Mouse (Mus musculus): ENCODE data around the gene Adamts13.

The Adamts13 gene

GRCm38 (mm10) chr2:26956811-26957487 is 16.3 kb upstream of the Adamts13 start:
- Histone ChIP-seq H3K27me3 (ENCODE audit: control insufficient read depth, insufficient read depth, low read length, poor library complexity, severe bottlenecking) (no peaks in the 10 kb centered on the region), H3K36me3 (ENCODE audit: control insufficient read depth, insufficient read depth, low read length, poor library complexity, severe bottlenecking) (peaks cover 16% of the 10 kb centered on the region)
- DNase-seq (ENCODE audit: low read depth, low spot score): no peak

DNA sequence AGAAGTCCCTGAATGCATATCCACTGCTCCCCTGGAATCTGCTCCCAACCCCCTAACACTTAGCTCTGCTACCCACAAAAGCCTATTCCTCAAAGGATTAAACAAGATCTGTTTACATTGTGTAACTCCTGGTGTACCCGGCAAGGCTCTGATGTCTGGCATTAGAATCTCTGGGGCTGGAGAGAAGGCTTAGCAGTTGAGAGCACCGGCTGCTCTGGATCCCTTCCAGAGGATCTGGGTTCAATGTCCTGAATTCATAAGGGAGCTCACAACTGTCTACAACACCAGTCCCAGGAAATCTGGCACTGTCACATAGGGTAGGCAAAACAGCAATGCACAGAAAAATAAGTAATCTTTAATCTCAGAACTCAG is 15.7 kb upstream of the Adamts13 start:
- H3K36me3 ChIP-seq (ENCODE audit: control insufficient read depth, insufficient read depth, low read length, poor library complexity, severe bottlenecking): peaks cover 16% of the 10 kb centered on the region
- DNase-seq (ENCODE audit: low read depth, low spot score): no peak
- H3K27me3 ChIP-seq (ENCODE audit: control insufficient read depth, insufficient read depth, low read length, poor library complexity, severe bottlenecking): no peaks in the 10 kb centered on the region

- H3K36me3 ChIP-seq (ENCODE audit: control insufficient read depth, insufficient read depth, low read length, poor library complexity, severe bottlenecking): peaks cover 12% of the 10 kb centered on the region
- no peaks in the 10 kb centered on the region for H3K27me3 ChIP-seq (ENCODE audit: control insufficient read depth, insufficient read depth, low read length, poor library complexity, severe bottlenecking)
- DNase-seq (ENCODE audit: low read depth, low spot score): no peak
Observed at GRCm38 (mm10) chr2:26960756-26961155, 12.5 kb upstream of the Adamts13 start.

DNA sequence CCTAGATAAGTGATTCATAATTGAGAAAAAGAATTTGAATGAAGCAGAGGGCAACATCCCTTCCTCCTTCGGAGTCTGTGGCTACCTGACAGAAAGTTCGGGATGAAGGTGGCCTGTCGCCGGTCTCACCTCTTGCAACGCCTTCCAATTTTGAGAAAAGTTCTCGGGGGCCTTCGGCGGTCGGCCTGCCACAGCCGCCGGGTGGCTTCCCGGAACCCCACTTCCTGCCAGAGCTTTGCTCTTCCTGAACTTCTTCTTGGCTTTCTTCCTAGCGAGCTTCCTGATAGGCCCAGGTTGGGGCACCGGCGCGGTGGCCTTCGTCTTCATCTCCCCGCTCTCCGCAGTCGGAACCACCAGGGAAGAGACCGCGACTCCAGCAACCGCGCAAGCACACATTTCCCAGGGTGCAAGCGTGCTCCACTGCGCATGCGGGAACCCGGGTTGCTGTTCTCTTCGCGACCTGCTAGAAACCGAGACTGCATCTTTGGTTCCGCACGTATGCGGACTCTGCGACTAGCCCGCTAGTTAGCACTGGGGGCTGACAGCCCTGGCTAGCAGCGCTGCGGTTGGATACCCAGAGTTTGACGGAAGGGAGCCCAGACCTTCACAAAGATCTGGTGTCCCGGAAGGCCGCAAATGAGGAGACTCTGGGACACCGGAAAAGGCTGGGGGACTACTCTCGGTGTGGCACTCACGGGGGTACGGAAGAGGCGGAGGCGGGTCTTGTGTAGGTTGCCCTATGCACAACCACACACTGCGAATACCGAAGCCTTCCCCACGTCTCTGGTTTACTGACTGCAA is 9.1 kb upstream of the Adamts13 start, which contains the start of gene Rexo4:
Gene Rexo4, minus strand, starts transcription at position 464 of the 801 bp plus-strand sequence.
- peak; percentile 96 for DNase-seq (ENCODE audit: low read depth, low spot score)
- no peaks in the 10 kb centered on the region for H3K27me3 ChIP-seq (ENCODE audit: control insufficient read depth, insufficient read depth, low read length, poor library complexity, severe bottlenecking)
- H3K36me3 ChIP-seq (ENCODE audit: control insufficient read depth, insufficient read depth, low read length, poor library complexity, severe bottlenecking): no peaks in the 10 kb centered on the region; the same call in none of the 2 replicates

DNA sequence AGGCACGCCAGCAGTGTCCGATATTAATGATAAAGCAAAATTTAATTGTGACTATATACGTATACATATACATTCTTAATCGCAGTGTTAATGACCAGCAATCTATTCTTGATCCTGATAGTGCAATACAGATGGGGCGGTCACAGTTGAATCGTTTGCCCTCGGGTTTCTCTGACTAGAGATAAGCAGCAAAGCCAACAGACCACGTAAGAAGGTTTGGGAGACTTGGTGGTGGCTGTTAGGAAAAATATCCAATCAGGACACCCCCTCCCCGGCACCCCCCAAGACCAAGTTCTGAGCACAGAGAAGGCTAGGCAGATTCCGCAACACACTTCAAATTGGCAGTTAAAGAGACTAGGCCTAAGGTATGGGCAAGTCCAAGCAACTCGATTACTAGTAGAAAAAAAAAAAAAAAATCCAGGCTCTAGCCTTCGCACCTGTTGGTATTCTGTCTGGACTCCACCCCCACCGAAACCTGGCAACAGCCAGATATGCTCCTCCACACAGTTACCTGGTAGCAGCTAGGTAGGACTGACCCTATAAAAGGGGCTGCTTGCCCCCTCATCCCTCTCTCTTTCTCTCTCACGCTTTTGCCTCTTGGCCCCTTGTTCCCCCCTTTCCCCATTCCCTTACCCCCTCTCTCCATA is 8.4 kb upstream of the Adamts13 start:
- H3K27me3 ChIP-seq (ENCODE audit: control insufficient read depth, insufficient read depth, low read length, poor library complexity, severe bottlenecking): no peaks in the 10 kb centered on the region
- DNase-seq (ENCODE audit: low read depth, low spot score): no peak
- no peaks in the 10 kb centered on the region; the same call in none of the 2 replicates for H3K36me3 ChIP-seq (ENCODE audit: control insufficient read depth, insufficient read depth, low read length, poor library complexity, severe bottlenecking)

DNA sequence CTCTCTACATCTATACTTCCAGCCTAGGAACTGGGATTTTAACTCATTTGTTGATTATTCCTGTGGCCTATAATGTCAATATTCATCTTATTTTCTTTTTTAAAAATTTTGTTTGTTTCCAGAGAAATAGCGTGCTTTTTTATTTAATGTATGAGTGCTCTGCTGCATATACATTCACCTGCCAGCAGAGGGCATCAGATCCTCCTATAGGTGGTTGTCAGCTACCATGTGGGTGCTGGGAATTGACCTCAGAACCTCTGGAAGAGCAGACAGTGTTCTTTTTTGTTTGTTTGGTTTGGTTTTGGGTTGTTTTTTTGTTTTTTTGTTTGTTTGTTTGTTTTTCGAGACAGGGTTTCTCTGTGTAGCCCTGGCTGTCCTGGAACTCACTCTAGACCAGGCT is 6.0 kb upstream of the Adamts13 start:
- Histone ChIP-seq H3K27me3 (ENCODE audit: control insufficient read depth, insufficient read depth, low read length, poor library complexity, severe bottlenecking) (no peaks in the 10 kb centered on the region), H3K36me3 (ENCODE audit: control insufficient read depth, insufficient read depth, low read length, poor library complexity, severe bottlenecking) (no peaks in the 10 kb centered on the region)
- DNase-seq (ENCODE audit: low read depth, low spot score): peak; percentile 14

DNA sequence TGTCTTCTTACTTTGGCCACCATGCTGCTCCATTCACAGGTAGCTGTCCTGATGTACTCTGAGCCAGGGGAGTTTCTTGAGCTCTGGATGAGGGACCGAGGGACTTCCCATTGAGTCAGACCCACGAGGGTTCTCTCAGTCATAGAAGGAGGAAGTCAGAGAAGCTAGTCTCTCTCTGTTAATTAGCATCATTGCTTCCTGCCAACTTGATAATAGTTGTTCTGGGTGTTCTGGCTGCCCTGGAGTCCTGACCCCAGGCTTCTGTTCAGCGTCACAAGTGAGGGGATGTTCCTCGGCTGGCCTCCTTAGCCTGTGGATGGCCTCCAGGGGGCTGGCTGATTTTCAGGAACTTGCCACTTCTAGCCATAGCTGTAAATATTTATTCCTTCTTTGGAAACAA is 744 bp downstream of the Adamts13 start:
- peak; percentile 79 for DNase-seq (ENCODE audit: low read depth, low spot score)
- no peaks in the 10 kb centered on the region for H3K36me3 ChIP-seq (ENCODE audit: control insufficient read depth, insufficient read depth, low read length, poor library complexity, severe bottlenecking)
- no peaks in the 10 kb centered on the region for H3K27me3 ChIP-seq (ENCODE audit: control insufficient read depth, insufficient read depth, low read length, poor library complexity, severe bottlenecking)

DNA sequence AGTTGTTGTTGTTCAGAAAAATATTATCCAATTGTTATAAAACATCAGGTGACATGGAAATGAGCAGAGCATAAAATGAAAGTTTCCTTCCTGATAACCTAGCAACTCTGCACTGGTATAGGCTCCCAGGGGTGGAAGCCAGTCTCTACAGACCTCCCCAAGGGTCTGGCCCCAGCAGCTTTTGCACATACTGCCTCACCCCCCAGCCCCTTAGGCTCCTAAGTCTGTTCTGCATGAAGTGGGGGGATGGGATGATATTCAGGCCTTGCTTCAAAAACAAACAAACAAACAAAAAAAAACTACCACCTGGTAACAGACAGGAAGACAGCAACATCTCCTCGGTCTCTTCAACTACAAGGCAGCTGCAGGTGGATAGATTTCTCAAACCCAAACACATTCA is 7.1 kb downstream of the Adamts13 start:
- no peaks in the 10 kb centered on the region for H3K36me3 ChIP-seq (ENCODE audit: control insufficient read depth, insufficient read depth, low read length, poor library complexity, severe bottlenecking)
- H3K27me3 ChIP-seq (ENCODE audit: control insufficient read depth, insufficient read depth, low read length, poor library complexity, severe bottlenecking): no peaks in the 10 kb centered on the region
- no peak for DNase-seq (ENCODE audit: low read depth, low spot score)

DNA sequence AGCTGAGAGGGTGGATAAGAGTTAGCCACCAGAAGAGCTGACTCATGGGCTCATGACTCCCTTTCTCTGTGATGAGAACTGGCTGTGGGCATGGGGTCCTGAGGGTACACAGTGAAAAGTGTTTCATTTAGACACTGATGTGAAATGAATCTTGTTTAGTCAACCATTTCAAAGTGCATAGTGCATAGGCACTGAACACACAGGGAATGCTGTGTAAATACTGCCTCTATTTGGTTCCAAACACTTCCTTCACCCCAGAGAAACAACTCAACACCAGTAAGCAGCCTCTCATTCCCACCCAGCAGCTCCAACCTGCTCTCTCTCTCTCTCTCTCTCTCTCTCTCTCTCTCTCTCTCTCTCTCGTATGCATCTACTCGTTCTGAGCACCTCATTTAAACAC is 11.0 kb downstream of the Adamts13 start:
- Histone ChIP-seq H3K36me3 (ENCODE audit: control insufficient read depth, insufficient read depth, low read length, poor library complexity, severe bottlenecking) (no peaks in the 10 kb centered on the region), H3K27me3 (ENCODE audit: control insufficient read depth, insufficient read depth, low read length, poor library complexity, severe bottlenecking) (no peaks in the 10 kb centered on the region)
- DNase-seq (ENCODE audit: low read depth, low spot score): no peak

GRCm38 (mm10) chr2:26984640-26985039 is 11.4 kb downstream of the Adamts13 start:
- H3K36me3 ChIP-seq (ENCODE audit: control insufficient read depth, insufficient read depth, low read length, poor library complexity, severe bottlenecking): no peaks in the 10 kb centered on the region
- H3K27me3 ChIP-seq (ENCODE audit: control insufficient read depth, insufficient read depth, low read length, poor library complexity, severe bottlenecking): no peaks in the 10 kb centered on the region
- no peak for DNase-seq (ENCODE audit: low read depth, low spot score)

DNA sequence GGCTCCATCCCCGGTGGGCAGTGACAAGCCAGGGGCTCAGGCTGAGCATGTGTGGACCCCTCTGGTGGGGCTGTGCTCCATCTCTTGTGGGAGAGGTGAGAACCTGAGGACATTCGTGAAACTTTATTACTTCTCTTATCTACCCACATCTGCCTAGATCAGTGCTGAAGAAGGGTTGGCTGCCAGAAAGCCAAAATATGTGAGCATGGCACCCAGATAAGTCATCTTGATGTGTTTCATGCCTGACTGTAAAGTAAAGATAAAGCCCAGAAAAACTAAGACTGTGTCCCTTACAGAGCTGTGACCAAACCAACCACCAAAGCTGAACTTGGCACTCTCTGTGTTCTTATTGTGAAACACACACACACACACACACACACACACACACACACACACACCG is 20.7 kb downstream of the Adamts13 start:
- Histone ChIP-seq H3K36me3 (ENCODE audit: control insufficient read depth, insufficient read depth, low read length, poor library complexity, severe bottlenecking) (no peaks in the 10 kb centered on the region), H3K27me3 (ENCODE audit: control insufficient read depth, insufficient read depth, low read length, poor library complexity, severe bottlenecking) (no peaks in the 10 kb centered on the region)
- no peak for DNase-seq (ENCODE audit: low read depth, low spot score)

- no peaks in the 10 kb centered on the region for H3K27me3 ChIP-seq (ENCODE audit: control insufficient read depth, insufficient read depth, low read length, poor library complexity, severe bottlenecking)
- DNase-seq (ENCODE audit: low read depth, low spot score): peak; percentile 44
- H3K36me3 ChIP-seq (ENCODE audit: control insufficient read depth, insufficient read depth, low read length, poor library complexity, severe bottlenecking): no peaks in the 10 kb centered on the region
Observed at GRCm38 (mm10) chr2:26997498-26997897, 24.3 kb downstream of the Adamts13 start.

DNA sequence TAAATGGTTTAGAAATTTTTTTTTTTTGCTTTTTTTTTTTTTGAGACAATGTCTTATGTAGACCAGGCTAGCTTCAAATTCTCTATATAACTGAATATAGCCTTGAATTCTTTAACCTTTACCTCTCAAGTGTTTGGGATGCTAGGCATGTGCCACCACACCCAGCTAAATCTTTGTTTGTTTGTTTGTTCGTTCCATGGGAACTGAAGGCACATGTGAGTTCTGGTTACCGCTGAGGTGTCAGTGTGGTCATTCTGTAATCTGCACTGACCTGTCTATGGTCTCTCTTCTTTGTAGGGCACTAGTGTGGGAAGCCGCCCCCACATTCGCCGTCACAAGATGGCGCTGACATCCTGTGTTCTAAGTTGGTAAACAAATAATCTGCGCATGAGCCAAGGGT is 24.8 kb downstream of the Adamts13 start:
- H3K36me3 ChIP-seq (ENCODE audit: control insufficient read depth, insufficient read depth, low read length, poor library complexity, severe bottlenecking): no peaks in the 10 kb centered on the region
- H3K27me3 ChIP-seq (ENCODE audit: control insufficient read depth, insufficient read depth, low read length, poor library complexity, severe bottlenecking): no peaks in the 10 kb centered on the region
- no peak for DNase-seq (ENCODE audit: low read depth, low spot score)

GRCm38 (mm10) chr2:27006255-27006654 is 33.0 kb downstream of the Adamts13 start:
- DNase-seq (ENCODE audit: low read depth, low spot score): no peak
- H3K36me3 ChIP-seq (ENCODE audit: control insufficient read depth, insufficient read depth, low read length, poor library complexity, severe bottlenecking): no peaks in the 10 kb centered on the region
- no peaks in the 10 kb centered on the region for H3K27me3 ChIP-seq (ENCODE audit: control insufficient read depth, insufficient read depth, low read length, poor library complexity, severe bottlenecking)

DNA sequence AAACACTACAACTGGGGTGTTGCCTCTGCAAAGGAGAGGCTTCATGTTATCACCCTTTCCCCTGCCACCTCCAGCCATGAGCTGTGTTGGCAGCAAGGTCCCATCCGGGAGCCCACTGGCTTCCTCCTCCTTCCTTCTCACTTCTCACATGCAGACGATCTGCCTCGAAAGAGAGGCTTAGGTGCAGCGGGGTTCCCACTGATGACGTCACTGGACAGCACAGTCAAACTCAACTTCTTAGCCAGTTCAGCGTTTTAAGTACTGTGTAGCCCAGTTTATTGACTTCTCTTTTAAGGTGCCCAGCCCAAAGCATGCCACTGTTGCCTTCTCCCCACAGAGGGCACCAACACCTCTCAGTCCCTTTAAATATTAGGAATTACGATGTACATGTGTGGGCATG is 34.5 kb downstream of the Adamts13 start:
- H3K27me3 ChIP-seq (ENCODE audit: control insufficient read depth, insufficient read depth, low read length, poor library complexity, severe bottlenecking): no peaks in the 10 kb centered on the region
- no peaks in the 10 kb centered on the region for H3K36me3 ChIP-seq (ENCODE audit: control insufficient read depth, insufficient read depth, low read length, poor library complexity, severe bottlenecking)
- DNase-seq (ENCODE audit: low read depth, low spot score): no peak
